Mouse (Mus musculus) frontal cortex, adult 2 months (tissue): ENCODE data around the gene Adrb1. TPM values are rescaled to one million over a fixed set of nuclear protein-coding genes. Genes with fewer than 3 reads are reported as not detected.
"Not testable (repeated sequence)": the region's sequence is repeated elsewhere in the genome, so short reads cannot be mapped to it uniquely, and the experiment has no call there.

Experiments
- DNase-seq, 2 experiments: peaks; one replicate each; pipeline ENCODE4 v3.0.0; 2022; ENCODE audit warnings: low spot score in 1 of 2; ENCODE audit errors: extremely low spot score in 1 of 2
- polyA plus RNA-seq: library from polyadenylated mRNA; depleted of rRNA; stranded (reverse); fragments of >200 nt; gene quantifications from 2 replicates; pipeline ENCODE4 v1.2.3, GENCODE M21; 2012

The Adrb1 gene
- polyA plus RNA-seq, 1 experiment, result 19.4 TPM

GRCm38 (mm10) chr19:56746618-56747017, 24.6 kb downstream of the Adrb1 start:
- no peak for DNase-seq

GRCm38 (mm10) chr19:56747878-56748277, 25.9 kb downstream of the Adrb1 start:
- no peak for DNase-seq

GRCm38 (mm10) chr19:56749343-56749742, 27.3 kb downstream of the Adrb1 start:
- DNase-seq, result no peak

GRCm38 (mm10) chr19:56750709-56751108, 28.7 kb downstream of the Adrb1 start:
- no peak for DNase-seq

GRCm38 (mm10) chr19:56754456-56754855, 32.5 kb downstream of the Adrb1 start:
- not testable (repeated sequence) for DNase-seq

- DNase-seq, result no peak
Measured at GRCm38 (mm10) chr19:56756412-56756811, 34.4 kb downstream of the Adrb1 start.

- no peak for DNase-seq
Measured at GRCm38 (mm10) chr19:56758311-56758710, 36.3 kb downstream of the Adrb1 start.

- DNase-seq, result peak in 1 of 2 experiments; percentile 51
Measured at GRCm38 (mm10) chr19:56759740-56760139, 37.7 kb downstream of the Adrb1 start.

- no peak for DNase-seq
Measured at GRCm38 (mm10) chr19:56760306-56760940, 38.4 kb downstream of the Adrb1 start.

- DNase-seq, result no peak
Measured at GRCm38 (mm10) chr19:56761096-56761495, 39.1 kb downstream of the Adrb1 start.

GRCm38 (mm10) chr19:56761727-56762126, 39.7 kb downstream of the Adrb1 start:
- no peak for DNase-seq

GRCm38 (mm10) chr19:56762686-56763085, 40.7 kb downstream of the Adrb1 start:
- no peak for DNase-seq

GRCm38 (mm10) chr19:56769024-56769423, 47.0 kb downstream of the Adrb1 start:
- DNase-seq, result peak; percentile 67

GRCm38 (mm10) chr19:56772158-56772557, 50.2 kb downstream of the Adrb1 start:
- DNase-seq, result no peak

- DNase-seq, result no peak
Measured at GRCm38 (mm10) chr19:56773393-56773971, 51.5 kb downstream of the Adrb1 start.

GRCm38 (mm10) chr19:56774408-56774962, 52.5 kb downstream of the Adrb1 start:
- no peak for DNase-seq

GRCm38 (mm10) chr19:56774971-56775892, 53.2 kb downstream of the Adrb1 start:
- no peak for DNase-seq

GRCm38 (mm10) chr19:56775893-56776718, 54.1 kb downstream of the Adrb1 start:
- no peak for DNase-seq

GRCm38 (mm10) chr19:56776719-56777382, 54.9 kb downstream of the Adrb1 start:
- peak in 1 of 2 experiments; percentile 70 for DNase-seq

GRCm38 (mm10) chr19:56778532-56778931, 56.5 kb downstream of the Adrb1 start:
- not testable (repeated sequence) for DNase-seq
